Mouse (Mus musculus) embryo, embryonic 10 days (tissue): Measurements from ENCODE around the gene Armc9.

Experiments
- DNase-seq: peaks from one replicate; pipeline ENCODE4 v3.0.0-alpha.2; 2015; ENCODE audit warnings: low spot score

Gene Armc9

DNA sequence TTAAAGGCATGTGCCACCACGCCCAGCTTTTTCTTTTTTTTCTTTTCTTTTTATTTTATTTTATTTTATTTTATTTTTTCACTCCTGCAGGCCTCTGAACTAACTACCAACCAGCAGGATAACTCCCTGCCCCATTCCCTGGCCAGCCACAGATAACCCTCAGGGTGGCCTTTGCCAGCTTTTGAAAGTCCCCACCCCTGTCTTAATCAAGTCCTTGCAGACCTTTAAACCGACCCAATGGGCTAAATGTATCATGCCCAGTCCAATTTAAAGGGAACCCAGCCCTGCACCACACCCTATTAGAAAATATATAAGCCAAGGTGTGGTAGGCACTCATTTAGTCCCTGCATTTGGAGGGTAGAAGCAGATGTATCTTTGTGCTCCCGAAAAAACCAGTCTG lies 157.7 kb downstream of the Armc9 start:
- no peak for DNase-seq

DNA sequence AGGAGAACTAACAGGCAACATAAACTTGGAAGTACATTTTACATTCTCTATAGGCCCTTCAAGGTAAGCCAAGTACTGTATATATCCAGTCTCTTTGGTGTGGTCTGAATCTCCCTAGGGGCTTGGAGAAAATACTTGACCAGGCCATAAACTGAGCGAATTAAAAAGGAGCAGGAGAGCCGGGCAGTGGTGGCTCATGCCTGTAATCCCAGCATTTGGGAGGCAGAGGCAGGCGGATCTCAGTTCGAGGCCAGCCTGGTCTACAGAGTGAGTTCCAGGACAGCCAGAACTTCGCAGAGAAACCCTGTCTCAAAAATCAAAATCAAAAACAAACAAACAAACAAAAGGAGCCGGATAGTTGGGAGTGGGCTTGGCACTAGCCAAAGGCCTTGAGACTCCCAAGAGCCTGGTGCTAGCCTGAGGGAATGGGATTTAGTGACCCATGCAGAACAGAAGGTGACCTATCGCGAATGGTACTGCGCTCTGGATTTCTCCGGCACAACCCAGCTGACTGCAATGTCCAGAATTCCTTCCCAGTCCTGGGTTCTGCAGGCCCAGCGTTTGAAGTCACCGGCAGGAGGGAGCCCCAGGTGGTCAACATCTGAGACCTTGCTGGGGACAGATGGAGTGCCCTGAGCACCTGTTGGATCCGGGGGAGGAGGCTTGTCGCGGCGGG lies 158.7 kb downstream of the Armc9 start:
- no peak for DNase-seq

DNA sequence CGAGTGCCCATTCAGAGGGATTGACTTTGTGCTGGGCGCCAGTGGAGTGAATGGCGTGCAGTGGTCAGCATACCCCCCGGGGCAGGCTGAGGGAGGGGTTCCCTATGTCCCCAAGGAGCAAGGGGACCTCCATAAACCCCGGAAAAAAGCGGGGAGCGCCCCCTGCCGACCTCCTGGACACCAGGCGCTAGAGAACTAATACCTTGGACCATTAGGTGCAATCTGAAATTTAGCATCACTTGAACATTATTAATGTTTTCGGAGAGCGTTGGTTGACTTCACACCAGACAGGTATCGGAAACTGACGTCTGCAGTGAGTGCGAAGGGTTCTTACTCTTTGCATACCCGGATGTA lies 159.2 kb downstream of the Armc9 start:
- no peak for DNase-seq

DNA sequence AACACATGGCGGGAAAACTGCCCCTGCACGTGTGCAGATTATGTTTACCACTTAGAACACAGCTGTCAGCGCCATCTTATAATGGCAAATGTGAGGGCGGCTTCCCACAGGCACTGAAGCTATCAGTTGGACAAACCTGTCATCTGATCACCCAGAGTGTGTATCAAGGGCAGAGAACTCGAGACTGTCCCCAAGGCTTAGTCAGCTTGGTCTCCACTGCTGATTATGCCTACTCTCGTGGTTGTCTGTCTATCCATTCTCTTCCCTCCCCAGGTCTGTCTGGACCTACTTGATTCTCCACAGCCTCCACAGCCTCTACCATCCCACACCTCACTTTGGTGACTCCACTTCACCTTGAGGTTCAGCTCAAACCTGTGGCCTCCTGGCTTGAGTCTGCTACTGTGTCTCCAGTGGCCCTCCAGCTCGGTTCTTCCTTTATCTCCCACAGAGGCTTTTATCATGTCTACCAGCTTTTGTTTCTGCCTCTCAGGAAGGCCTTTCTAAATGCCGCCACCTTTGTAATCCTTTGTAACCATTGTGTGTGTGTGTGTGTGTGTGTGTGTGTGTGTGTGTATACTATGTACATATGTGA lies 166.3 kb downstream of the Armc9 start:
- DNase-seq: no peak
